Mouse (Mus musculus): Measurements from ENCODE around the gene Sod2.
"Not testable (repeated sequence)": the region's sequence is repeated elsewhere in the genome, so short reads cannot be mapped to it uniquely, and the experiment has no call there.

The Sod2 gene

GRCm38 (mm10) chr17:13009887-13010286 is 3.2 kb downstream of the Sod2 start:
- DNase-seq (ENCODE audit: low spot score in 2 of 2): peak; percentile 52 to 61

GRCm38 (mm10) chr17:13013316-13013715 is 6.7 kb downstream of the Sod2 start:
- DNase-seq (ENCODE audit: low spot score in 2 of 2): no peak

DNA sequence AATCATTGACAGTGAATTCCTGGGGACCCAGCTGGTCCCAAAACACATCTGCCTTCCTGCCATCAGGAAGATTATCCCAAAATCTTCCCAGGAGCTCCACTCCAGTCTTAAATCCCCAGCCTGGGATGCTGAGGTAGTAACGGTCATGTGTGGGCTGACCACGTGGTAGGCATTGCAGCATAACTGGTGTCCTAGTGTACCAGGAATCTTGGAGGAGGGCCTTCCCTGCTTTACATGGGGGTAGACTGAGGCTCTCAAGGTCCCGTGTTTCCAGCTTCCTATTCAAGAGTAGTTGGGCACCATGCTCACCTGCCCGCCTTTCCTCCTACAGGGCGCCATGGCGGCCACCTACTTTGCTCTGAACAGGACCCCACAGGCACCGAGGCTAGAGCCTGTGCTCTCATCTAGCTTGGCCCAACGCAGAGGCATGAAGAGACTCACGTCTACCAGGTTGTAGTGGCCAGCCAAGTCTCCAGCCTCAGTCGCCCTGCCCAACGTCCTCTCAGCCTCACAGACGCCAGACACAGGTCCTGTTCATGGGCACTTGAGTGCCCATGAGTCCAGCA is 30.1 kb downstream of the Sod2 start:
- not testable (repeated sequence) for DNase-seq (ENCODE audit: low spot score in 2 of 2)

DNA sequence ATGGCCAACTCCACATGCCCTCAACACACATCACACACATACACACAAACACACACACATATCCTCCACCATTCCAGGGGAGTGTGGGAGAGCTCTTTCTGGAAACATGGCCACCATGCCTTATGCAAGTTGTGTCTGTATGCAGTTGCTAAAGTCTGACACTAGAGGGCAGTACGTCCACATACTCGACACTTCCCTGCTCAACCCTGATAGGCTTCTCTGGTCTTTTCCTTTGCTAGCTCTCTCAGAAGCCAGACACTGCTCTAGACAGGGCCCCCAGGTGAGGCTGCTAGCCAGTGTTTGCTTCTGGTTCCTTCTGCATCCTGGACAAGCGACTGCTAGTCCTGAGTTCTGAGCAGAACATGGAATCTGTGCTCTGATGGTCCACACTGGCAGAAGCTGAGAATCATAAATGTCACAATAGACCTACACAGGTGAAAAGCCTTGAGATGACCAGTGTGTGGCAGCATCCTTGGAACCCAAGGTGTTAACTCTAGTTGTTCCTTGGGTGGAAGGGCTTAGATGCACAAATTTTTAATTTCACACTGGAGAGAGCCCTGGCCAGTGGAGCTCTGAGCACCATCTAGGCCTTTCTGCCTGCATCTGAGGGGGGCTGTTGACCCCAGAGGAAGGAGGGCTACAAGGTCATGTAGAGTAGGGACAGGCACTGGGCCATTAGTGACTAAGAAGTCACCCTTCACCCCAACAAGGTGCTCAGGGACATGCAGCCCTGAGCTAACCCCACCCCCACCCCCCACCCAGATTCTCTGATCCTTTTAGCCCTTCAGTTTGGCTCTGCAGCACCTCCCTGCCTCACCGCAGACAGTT is 37.4 kb downstream of the Sod2 start:
- peak; percentile 27 to 32 for DNase-seq (ENCODE audit: low spot score in 2 of 2)

DNA sequence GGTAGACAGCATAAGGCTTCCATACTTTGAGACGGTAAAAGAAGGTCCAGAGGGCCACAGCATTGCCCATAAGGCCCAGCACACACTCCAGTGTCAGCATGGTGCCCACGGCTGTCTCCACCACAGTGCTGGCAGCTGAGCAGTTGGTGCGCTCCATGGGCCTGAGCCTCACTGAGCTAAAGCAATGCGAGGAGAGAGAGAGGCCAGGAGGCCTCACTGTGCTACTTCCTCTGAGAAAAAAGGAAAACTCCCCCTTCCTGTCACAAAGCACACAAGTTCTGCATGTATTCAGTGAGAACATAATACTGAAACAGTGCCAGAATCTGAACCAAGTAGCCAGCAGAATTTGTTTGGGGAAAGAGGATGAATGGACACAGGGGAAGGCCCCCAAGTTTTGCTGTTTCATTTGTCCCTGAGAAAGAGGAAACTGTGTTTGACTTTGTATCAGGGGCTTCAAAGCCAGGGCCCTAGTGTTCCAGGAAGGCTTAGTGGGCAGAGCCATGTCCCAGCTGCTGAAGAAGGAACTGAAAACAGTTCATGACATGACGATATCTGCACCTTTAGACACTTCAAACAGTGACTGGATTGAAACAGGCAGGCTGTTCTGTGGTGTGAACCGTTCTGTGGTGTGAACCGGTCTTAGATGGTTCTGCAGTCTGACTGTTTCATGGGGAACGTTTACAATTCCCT is 45.6 kb downstream of the Sod2 start, which contains the start of gene Gpr31b:
Gene Gpr31b (minus strand): TSS at position 173 of the 690 bp plus-strand sequence.
- DNase-seq (ENCODE audit: low spot score in 2 of 2): peak; percentile 9 to 52

GRCm38 (mm10) chr17:13060804-13061203 is 54.2 kb downstream of the Sod2 start, which contains the start of gene Tcp10b:
Gene Tcp10b (plus strand): TSS chr17:13061104.
- DNase-seq (ENCODE audit: low spot score in 2 of 2): not testable (repeated sequence)

DNA sequence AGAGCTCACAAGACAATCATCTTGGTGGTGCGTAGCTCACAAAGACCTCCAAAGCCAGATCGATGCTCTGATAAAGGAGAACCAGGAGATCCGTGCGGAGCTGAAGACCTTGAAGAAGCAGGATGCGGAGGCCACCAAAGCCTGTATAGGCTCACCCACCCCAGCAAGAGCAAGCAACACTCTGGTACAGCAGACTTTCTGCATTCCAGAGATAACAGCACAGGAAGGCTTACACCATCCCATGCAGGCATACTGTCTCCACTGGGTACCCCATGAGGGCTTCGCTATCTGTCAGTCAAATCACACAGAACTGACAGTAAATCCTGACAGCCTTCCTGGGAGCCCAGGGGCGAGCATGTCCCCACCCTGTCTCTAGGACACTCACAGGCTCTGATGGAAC is 56.2 kb downstream of the Sod2 start:
- not testable (repeated sequence) for DNase-seq (ENCODE audit: low spot score in 2 of 2)

DNA sequence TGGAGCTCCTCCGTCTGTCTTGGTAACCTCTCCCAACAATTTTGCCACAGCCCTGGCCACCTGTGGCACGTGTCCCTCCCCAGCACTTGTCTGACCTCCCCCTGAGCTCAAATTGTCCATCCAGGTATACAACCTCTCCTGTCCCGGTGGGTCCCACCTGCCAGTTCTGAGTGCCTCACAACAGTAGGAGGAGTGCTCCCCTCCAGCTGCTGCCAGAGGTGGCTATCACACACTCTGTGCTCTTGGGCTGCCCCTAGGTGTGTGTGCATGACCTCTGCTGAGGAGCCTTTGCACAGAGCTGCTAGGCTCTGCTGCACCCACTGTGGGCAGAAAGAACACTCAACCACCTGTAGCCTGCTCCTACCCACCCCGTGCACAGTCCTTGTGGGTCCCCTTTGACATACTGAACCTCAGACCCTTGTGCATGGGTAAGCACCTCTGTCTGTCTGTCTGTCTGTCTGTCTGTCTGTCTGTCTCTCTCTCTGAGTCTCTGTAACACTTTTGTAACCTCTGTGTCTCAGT is 61.3 kb downstream of the Sod2 start:
- DNase-seq (ENCODE audit: low spot score in 2 of 2): not testable (repeated sequence)

DNA sequence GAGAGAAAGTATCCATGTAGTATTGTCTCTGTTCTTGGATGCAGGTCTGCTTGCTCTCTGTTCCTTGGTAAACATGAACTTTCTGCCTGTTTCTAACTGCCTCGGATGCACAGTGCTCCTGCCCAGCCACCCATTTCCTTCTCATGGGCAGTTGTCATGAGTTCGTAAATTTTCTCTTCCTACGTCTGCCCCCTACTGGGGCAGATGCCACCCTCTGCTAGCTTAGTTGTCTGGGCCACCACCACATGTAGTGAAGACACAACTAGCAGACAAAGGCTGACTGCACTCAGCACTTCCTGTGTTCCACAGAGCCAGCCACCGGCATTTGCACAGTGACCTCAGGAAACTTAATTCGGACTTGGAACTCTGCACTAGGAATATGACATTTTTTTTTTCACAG is 62.6 kb downstream of the Sod2 start:
- DNase-seq (ENCODE audit: low spot score in 2 of 2): not testable (repeated sequence)
